Mouse (Mus musculus) T-helper 17 cell (primary cell): ENCODE measurements around the gene 2810459M11Rik.
"Not testable (repeated sequence)": the region's sequence is repeated elsewhere in the genome, so short reads cannot be mapped to it uniquely, and the experiment has no call there.

Experiments used
- in situ Hi-C, 2 experiments: fragments of 300-600 bp; cut with MboI, MseI; formaldehyde crosslinking; loops; 1 replicate in 1 of 2; 2 replicates in 1 of 2; pipeline ENCODE4 v1.15.1; 2025; ENCODE audit warnings: high pct_unique_total_duplicates in 2 of 2

Gene 2810459M11Rik

DNA sequence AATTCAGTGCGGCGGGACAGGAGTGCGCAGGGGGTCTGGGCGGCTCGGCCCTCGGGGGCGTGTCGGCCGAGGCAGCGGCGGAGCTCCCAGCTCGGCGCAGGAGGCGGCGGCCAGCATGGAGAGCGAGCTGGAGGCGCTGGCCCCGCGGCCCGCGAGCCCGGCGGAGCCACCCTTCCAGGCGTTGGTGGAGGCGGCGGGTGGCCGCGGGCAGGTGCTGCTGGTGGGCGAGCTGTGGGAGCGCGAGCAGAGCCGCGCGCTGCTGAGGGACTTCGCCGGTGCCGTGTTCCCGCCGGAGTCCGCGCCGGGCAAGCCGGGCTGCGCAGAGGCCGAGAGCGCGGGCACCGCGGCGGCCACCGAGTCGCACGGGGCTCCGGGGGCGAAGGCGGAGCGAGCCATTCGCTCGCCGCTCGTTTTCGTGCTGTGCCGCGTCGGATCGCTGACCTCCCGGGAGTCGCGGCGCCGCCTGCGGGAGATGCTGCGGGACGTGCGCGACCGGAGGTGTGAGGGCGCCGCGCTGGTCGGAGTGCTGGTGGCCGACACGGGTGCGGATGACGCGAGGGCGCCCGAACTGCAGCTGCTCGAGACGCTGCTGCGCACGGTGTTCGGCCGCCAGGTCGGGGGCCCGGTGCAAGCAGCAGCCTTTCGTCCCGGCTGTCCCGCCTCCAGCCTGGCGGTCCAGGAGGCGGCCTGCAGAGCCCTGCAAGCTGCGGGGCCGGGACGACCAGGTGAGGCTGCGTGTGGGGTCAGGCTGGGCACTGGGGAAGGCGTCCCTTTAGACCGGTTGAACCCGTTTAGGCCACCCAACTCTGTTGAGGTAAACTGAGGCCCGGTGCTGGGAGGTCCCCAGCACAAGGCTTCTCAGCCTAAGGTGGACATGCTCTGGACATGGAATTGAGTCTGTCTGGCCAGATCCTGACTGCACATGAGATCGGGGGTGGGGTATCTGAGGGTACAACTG lies at the start of gene 2810459M11Rik:
2810459M11Rik (plus strand) TSS at position 16 of the 958 bp plus-strand sequence.
- in situ Hi-C loops: loop anchor here in 1 of 2 experiments (25.0 kb wide), 1 partner anchor 934 kb away; the partner anchor contains the start of genes A530032D15Rik and Gm10553

DNA sequence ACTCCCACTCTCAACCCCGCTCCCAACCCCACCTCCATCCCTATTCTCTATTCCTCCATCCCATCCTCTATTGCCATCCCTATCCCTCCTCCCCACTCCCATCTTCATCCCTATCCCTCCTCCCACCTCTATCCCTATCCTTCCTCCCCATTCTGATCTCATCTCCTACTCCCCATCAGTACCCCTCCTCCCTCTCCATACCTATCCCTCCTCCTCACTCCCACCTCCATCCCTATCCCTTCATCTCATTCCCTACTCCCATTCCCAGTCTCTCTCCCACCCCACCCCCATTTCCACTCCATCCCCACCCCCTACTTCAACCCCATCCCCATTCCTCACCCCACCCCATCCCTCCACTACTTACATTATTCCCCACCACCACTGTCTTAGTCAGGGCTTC lies 48.4 kb upstream of the 2810459M11Rik start:
- in situ Hi-C loops: no loop called here

DNA sequence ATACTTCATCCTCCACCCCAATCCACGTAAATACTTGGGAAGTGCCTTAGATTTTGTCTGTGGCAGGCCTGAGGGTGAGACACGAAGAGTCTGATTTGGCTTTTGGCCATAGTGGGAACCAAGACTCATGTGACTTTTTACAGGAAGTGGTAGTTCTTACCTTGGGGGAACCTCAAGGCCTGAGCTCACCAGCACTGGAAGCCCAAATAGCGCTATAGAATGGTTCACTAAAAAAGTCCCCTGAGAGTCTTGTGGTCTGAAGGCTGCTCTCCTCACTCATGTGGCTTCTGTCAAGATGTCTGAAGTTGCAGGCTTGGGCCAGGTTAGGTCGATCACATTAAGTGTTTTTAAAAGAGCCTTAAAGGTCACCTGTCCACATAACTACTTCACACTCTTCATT lies 47.7 kb upstream of the 2810459M11Rik start:
- in situ Hi-C loops: no loop called here

DNA sequence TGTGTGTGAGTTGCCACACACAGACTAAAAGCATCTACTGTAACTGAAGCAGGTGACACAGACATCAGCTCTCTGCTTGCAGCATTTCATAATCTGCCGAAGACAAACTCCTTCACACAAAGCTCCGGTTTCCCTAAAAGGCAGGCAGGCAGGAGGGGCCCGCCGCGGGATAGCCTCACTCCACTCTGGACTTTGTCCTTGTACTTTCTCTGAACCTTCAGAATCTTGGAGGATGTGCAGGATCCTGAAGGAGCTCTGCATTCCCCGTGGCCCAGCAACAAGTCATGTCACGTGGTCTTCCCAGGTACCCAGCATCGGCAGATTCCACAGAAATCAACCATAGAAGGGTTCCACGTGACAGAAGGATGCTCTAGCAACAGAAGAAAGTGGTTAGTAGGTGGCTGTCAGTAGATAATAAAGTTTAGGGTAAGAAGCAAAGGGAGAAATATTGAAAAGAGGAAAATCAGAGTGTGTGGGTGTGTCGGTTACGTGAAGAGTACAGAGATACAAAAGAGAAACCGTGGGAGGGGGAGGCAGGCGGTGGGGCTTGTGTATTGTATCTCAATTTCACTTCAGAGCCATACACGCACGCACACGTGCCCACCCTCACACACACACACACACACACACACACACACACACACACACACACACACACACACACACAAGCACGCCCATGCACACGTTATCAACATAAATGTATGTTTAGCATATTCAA lies 45.7 kb upstream of the 2810459M11Rik start:
- in situ Hi-C loops: no loop called here

DNA sequence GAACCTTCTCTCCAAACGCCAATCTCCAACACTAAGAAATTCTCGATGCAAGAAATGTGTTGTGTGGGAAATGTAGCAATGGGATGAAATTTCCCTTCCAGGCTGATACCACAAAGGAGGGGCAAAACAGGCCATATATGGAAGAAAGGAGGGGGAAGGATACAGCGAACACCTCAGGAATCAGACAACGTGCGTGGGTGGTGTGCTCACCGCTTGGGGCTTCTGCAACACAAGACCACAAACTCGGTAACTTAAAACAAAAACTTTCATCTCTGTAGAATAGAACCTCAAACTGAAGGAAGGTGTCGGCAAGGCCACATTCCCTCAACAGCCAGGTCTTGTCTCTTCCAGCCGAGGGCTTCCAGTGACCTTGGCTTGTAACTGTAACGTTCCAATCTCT lies 40.1 kb upstream of the 2810459M11Rik start:
- in situ Hi-C loops: loop anchor here (5.0 kb wide), 2 partner anchors 73 to 153 kb away; no protein-coding TSS in a partner anchor

DNA sequence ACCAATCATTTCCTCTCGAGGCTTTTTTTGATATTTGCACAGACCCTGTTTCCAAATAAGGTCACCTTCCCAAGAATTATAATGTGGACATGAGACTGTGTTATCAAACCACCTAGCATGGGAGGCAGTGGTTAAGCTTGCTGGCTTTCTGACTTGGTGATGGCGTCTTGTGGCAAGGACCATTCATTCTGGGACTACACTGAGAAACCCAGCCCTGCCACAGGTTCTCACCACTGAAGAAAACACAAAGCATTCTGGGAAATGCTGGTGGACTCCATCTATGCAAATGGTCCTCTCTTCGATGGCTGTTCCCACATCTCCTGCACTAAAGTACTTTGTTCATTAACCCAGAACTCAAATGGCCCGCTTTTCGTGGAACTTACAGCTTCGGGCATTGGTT lies 39.6 kb upstream of the 2810459M11Rik start:
- in situ Hi-C loops: loop anchor here (5.0 kb wide), 2 partner anchors 74 to 154 kb away; no protein-coding TSS in a partner anchor

DNA sequence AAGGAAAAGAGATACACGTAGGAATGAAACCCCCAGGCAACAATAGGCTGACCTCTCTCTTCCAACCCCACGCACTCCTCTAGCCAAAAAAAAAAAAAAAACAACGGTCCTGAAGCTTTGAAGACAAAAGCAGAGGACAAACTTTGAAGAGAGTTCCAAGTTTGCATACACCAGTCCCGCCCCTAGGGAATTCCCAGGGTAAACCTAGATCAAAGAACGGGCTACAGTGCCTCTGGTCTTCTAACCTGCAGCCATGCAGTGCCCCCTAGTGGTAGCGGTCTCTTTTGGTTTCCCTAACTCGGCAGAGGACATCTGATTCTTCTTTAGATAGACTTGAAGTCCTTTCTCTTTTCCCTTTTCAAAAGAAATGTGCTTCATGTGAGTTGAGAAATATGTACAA lies 37.9 kb upstream of the 2810459M11Rik start:
- in situ Hi-C loops: loop anchor here (5.0 kb wide), 2 partner anchors 75 to 155 kb away; no protein-coding TSS in a partner anchor

DNA sequence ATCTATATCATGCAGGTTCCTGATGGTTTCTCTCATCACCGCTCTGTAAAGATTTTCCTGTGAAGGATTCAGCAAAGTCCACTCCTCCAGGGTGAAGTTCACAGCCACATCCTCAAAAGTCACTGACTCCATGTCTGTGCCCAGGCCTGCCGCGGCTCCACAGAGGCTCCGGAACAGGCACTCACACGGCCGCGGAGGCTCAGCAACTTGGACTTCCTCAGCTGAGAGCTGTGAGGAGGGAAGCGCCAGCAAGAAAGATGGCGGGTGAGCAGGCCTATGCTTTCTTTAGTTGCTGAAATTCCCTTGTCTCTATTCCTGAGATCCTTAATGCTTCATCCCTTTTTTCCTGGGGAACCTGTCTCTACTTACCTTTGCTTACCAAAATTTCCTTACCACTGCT lies 29.9 kb upstream of the 2810459M11Rik start:
- in situ Hi-C loops: not testable (repeated sequence)

DNA sequence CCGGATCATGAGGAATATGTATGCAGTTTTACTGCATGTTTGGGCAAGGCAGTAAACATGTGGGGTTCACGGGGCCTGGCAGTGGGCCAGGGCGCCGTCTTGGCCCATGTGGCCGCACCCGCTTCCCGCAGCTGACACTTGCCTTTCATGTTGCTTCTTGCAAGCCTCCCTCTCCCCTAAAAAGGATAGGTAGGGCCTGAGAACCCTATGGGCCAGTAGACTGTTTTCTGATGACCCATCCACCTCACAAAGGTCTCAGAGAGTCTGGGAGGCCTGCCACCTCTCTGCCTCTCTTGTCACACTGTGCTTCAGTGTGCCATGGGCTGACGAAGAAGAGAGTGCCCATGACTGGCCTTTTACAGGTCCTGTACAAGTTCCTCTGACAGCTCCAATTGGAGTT lies 29.1 kb upstream of the 2810459M11Rik start, which contains the start of gene Spata3:
Spata3 (plus strand) TSS at position 301 of the 400 bp plus-strand sequence.
- in situ Hi-C loops: no loop called here

DNA sequence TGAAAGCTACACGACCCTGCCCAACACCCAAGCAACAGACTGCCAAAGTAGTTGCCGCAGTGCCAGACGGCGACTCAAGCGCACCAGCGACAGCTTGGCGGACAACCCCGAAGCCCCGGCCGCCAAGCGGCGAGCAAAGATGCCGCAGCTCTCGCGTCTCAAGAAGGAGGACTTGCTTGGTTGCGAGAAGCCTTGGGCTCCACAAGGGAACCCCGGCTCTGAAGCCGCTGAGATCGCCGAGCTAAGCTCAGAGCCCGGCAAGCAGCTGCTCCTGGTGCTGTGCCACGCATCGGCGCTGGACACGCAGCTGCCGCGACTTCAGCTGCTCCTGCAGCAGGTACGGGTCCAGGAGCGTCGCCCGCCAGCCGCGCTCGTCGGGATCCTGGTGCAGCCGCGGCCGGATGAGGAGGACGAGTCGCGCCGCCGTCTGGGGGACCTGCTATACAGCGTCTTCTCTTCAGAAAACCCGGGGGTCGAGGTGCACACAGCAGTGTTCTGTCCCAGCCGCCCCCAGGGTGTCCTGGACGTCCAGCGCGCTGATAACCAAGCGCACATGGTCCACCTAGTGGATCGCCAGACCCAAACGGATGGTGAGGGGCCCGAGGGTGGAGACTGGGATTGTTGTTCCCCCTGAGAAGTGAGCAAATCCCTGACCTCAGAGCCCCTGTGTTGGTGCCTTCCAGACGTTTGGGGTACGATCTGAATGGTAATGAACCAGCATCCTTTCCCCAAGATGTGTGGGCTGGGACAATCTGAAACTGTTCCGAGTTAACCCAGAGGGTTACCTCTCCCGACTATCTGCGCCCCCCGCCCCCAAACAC lies 27.2 kb upstream of the 2810459M11Rik start:
- in situ Hi-C loops: no loop called here

DNA sequence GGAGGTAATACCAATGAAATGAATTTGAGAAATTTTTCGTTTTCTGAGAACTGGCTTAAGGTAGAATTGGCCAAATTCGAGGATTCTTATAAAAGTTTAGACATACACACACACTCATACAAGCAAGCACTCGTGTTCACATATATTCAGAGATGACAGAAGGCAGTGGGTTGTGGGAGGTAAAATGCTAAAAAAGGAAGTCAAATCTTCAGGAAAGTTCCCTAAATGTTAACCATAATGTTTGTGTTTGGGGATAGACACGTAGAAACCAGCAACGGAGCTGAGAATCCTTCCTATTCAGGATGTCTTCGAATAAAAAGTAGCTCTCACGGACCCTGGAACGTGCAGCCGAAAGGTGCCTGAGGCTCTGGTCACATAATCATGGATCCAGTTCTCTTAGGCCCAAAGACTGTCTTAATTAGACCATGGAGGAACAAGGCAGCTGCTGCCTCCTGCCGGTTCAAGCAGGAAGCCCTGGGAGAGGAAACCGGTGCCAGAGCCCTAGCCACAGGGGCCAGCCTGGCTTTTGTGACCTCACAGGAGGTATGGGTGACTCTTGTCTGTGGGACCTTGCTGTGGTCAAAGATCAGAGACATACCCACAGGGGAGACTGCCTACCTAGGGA lies 24.2 kb upstream of the 2810459M11Rik start:
- in situ Hi-C loops: no loop called here

DNA sequence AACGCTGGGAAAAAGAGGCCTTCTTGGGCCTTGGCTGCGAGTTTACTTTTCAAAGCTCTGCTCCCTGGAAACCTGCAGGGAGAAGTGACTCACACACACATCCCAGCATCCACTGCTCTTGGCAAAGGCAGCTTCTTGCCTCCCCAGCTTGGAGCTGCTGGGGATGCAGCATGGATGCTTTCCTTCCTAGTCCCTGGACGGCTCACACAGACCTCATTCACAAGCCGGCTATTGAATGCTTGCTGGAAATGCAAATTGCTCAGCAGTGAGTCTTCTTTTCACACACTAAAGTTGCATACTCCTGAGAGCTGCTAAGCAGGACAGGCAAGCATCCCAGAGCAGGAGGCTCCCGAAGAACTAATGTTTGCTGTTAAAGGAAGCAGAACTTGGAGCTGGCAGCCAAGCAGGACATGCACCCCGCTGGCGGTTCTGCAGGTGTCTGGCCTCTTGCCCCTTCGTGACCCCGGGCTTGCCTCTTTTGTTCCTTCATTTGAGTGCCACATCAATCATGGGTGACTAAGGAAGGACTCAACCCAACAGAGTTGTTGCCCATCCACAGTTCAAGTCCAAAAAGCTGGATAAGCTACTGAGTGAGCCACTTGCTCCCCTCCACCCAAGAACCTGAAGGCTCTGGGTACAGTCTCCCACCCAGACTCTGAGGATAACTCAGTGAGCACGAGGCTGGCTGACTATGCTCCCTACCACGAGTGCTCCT lies 13.2 kb upstream of the 2810459M11Rik start:
- in situ Hi-C loops: loop anchor here in 1 of 2 experiments (25.0 kb wide), 1 partner anchor 920 kb away; the partner anchor contains the start of genes A530032D15Rik and Gm10553

DNA sequence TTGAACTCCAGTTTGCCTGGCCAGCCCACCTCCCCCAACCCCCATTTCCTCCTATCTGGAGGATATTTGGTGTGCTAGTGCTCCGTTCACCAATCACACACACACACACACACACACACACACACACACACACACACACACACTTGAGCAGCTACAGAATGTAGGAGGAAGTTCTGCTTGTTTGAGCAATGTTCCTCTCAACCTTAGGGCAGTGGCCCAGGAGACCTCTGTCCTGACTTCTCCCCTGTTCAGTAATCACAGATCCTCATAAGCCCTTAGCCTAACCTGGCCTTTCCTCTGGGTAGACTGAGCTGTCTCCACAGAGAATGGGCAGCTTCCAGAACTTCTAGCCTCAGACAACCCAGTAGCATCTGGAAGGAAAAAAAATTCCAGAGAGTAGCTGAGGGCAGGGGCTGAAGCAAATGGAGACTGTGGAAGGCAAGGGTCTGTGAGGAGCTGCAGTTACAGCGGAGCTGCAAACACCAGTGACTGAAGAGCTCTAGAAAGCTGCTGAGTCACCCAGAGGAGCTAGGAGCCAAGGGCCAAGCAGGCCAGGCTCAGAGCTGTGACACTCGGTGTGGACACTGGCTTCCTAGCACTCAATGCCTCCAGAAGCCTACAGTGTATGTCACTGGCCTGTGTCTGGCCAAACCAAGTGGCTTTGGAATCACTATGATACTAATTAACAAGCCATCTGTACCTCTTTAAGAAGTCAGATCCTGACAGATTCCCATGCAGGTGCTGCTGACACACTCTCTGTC lies 7.3 kb upstream of the 2810459M11Rik start:
- in situ Hi-C loops: loop anchor here in 1 of 2 experiments (25.0 kb wide), 1 partner anchor 926 kb away; the partner anchor contains the start of genes A530032D15Rik and Gm10553

DNA sequence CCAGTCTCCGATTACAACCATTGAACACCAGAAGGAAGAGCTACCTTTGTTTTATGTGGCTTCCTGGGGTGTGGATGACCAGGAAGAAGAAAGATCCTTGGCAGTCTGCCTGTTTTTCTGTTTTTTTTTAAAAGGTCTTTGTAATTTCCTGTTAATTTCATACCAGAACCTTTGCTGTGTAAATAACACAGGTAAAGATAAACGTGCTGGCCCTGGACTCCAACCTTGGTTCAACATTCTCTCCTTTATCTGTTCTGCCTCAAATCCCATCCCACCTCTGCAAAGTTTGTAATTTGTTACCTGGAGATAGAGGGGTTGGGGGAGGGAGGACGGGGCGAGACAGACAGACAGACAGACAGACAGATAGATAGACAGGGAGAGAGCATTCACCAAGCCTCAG lies 5.5 kb upstream of the 2810459M11Rik start:
- in situ Hi-C loops: loop anchor here in 1 of 2 experiments (25.0 kb wide), 1 partner anchor 928 kb away; the partner anchor contains the start of genes A530032D15Rik and Gm10553

DNA sequence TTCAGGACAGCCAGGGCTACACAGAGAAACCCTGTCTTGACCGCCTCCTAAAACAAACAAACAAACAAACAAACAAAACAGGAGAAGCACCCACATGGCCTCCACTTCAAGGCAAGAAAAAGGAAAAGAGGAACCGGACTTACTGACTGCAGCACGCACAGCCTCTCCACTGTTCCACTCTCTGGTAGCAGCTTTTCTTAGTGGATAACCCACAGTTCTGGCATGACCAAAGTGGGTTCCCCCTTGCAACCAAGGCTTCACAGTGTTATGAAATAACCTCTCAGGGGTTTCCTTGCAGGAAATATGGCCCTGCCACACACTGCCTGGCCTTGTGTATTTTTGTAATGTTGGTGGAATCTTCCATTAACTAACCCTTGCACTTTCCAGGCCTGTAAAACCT lies 4.8 kb upstream of the 2810459M11Rik start:
- in situ Hi-C loops: loop anchor here in 1 of 2 experiments (25.0 kb wide), 1 partner anchor 929 kb away; the partner anchor contains the start of genes A530032D15Rik and Gm10553

DNA sequence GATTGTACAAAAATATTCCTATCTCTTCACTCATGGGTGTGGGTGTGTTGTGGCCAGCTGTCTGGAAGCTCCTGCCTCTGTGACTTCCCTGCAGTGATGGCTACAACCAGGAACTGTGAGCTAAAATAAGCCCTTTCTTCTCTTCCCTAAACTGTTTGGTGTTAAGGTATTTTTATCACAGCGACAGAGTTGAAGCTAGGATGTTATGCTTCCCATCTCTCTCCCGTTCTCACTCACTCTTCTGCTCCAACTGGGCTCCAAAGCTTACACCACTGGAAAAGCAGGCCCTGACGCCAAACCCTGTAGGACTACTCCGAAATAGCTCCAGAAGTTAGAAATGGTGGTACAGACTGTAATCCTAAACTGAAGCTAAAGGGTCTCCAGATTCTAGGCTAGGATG lies 607 bp upstream of the 2810459M11Rik start:
- in situ Hi-C loops: loop anchor here in 1 of 2 experiments (25.0 kb wide), 1 partner anchor 933 kb away; the partner anchor contains the start of genes A530032D15Rik and Gm10553

DNA sequence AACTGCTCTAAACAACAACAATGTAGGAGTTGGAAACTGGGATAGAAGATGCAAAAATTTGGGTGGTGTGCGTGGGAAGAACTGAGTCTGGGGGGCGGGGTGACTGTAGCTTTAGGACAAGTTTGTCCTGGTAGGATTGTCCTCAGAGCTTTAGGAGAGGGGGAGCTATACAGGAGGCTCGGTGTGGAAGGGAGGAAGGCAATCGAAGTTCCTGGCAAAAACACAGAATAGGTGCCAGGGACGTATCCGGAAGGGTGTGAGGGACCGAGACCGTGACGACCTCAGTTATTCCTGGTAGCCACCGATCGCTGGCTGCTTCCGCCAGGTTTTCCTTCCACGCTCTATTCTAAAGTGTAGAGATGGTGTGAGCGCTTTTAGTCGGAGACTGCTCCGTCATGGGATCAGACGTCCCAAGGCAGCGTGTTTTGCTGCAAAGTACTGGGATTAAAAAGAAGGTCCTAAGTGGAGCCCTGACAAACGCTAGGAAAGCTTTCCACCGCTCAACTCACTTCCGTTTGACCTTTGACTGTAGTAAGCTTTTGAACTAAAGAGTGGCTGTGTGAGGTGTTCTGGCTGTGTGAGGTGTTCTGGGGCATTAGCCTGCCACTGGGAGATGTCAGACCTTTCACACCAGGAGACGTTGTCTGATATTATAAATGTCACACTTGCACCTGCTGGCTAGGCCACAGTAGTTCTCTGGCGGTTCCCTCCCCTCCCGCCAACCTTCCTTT lies 1.3 kb downstream of the 2810459M11Rik start:
- in situ Hi-C loops: loop anchor here in 1 of 2 experiments (25.0 kb wide), 1 partner anchor 935 kb away; the partner anchor contains the start of genes A530032D15Rik and Gm10553

DNA sequence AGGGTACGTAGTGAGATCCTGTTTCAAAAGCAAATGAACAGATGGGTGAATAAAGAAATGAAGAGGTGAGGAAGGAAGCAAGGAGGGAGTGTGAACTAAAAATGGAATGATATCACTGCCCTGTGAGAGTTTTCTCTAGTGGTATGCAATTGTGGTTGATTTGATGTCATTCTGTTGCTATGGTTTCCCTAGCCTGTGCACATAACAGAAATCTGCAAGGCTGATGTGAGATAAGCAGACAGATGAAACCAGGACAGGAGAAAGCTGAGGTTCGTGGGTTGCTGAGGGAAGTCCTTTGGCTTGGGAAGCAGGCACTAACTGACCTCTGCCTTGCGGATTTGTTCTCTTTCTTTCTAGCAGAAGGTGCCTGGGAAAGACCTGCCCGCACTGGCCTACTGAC lies 2.6 kb downstream of the 2810459M11Rik start:
- in situ Hi-C loops: loop anchor here in 1 of 2 experiments (25.0 kb wide), 1 partner anchor 936 kb away; the partner anchor contains the start of genes A530032D15Rik and Gm10553
